In genomic region chr4:13421494-13421893, GRCm38 (mm10) we compare ENCODE assay signal across 20 mouse cellular contexts.
DNase-seq lines count a peak whose midpoint lies in the region; ATAC-seq and TF ChIP-seq lines count a peak whose summit lies in the region.
"Had no signal": no experiment of that assay in that cellular context is flagged by ENCODE, and none has a peak within 500 bp of the region (broad histone marks: within the 10 kb centered on the region; RNA-seq: fewer than 3 reads in every experiment).

No protein-coding gene starts in this region.

- H3K4me1 ChIP-seq in intestine, embryonic 15.5 days (replicated peaks), result no peaks in the 10 kb centered on the region
- no peaks in the 10 kb centered on the region for H3K4me1 ChIP-seq in midbrain, embryonic 15.5 days
- H3K4me1 ChIP-seq: embryonic facial prominence, embryonic 13.5 days; limb, embryonic 13.5 days had no signal

- H3K4me2 ChIP-seq in intestine, embryonic 15.5 days (replicated peaks), result no peak overlapping the region
- no peak overlapping the region for H3K4me2 ChIP-seq in midbrain, embryonic 15.5 days
- H3K4me2 ChIP-seq: embryonic facial prominence, embryonic 13.5 days; heart, embryonic 11.5 days; limb, embryonic 13.5 days had no signal

- CTCF ChIA-PET in Patski (lab: Charles Lee), result interaction anchor here (0.6 kb wide), 1 partner anchor 13 kb away, joined by 3 read pairs; no protein-coding TSS in a partner anchor

- no peak for TF ChIP-seq CTCF in Patski (IDR thresholded peaks at IDR 0.05)

- DNase-seq in adrenal gland, postnatal 10 days, result peak; percentile 2
- DNase-seq in adrenal gland, adult (ENCODE audit: inconsistent age in 2 of 2, low spot score in 1 of 2), result no peak
- DNase-seq in 3134 (ENCODE audit: extremely low read depth, insufficient read length, low spot score) (peak; percentile 39), Patski (ENCODE audit: low read depth, low spot score) (peak; percentile 39)
- no peak for DNase-seq in left cerebral cortex, adult 9 months (ENCODE audit: low spot score in 2 of 2)
- DNase-seq: cerebellum, adult 9-11 months; gastrocnemius, postnatal 10 days; heart, postnatal 36 days; liver, postnatal 0 days; lung, postnatal 14 days; right cerebral cortex, postnatal 25 days; thymus, postnatal 36 days had no signal

- H3K9me3 ChIP-seq in intestine, embryonic 15.5 days, result no peaks in the 10 kb centered on the region
- H3K9me3 ChIP-seq in midbrain, embryonic 15.5 days, result no peaks in the 10 kb centered on the region
- H3K9me3 ChIP-seq: embryonic facial prominence, embryonic 13.5 days; limb, embryonic 13.5 days had no signal

- ATAC-seq in Patski, result peak; percentile 80
- ATAC-seq in intestine, embryonic 15.5 days, result peak; percentile 83
- no peak for ATAC-seq in midbrain, embryonic 15.5 days (replicated peaks)
- ATAC-seq in frontal cortex, adult (ENCODE audit: low TSS enrichment), result no peak
- ATAC-seq: hindbrain, embryonic 16.5 days; liver, postnatal 0 days had no signal

- no peaks in the 10 kb centered on the region for H3K27me3 ChIP-seq in Patski
- H3K27me3 ChIP-seq in intestine, embryonic 15.5 days (replicated peaks), result no peaks in the 10 kb centered on the region
- H3K27me3 ChIP-seq in midbrain, embryonic 15.5 days (replicated peaks), result no peaks in the 10 kb centered on the region
- H3K27me3 ChIP-seq: embryonic facial prominence, embryonic 13.5 days; limb, embryonic 13.5 days had no signal

- in situ Hi-C loops in Patski (cut with MboI; ENCODE audit: low pct_unique_long_range_greater_than_20kb), result no loop called here

- no peak overlapping the region for H3K27ac ChIP-seq in intestine, embryonic 15.5 days
- H3K27ac ChIP-seq in midbrain, embryonic 15.5 days, result no peak overlapping the region
- H3K27ac ChIP-seq: embryonic facial prominence, embryonic 13.5 days; kidney, postnatal 0 days; limb, embryonic 13.5 days had no signal

- no peak overlapping the region for H3K4me3 ChIP-seq in intestine, embryonic 15.5 days (replicated peaks)
- H3K4me3 ChIP-seq in midbrain, embryonic 15.5 days, result no peak overlapping the region
- H3K4me3 ChIP-seq: embryonic facial prominence, embryonic 13.5 days; limb, embryonic 13.5 days had no signal

- no peaks in the 10 kb centered on the region for H3K36me3 ChIP-seq in intestine, embryonic 15.5 days
- no peaks in the 10 kb centered on the region for H3K36me3 ChIP-seq in midbrain, embryonic 15.5 days (replicated peaks)
- H3K36me3 ChIP-seq: embryonic facial prominence, embryonic 13.5 days; limb, embryonic 13.5 days had no signal

- no peak overlapping the region for H3K9ac ChIP-seq in intestine, embryonic 15.5 days
- H3K9ac ChIP-seq in midbrain, embryonic 15.5 days, result no peak overlapping the region
- H3K9ac ChIP-seq: embryonic facial prominence, embryonic 13.5 days; limb, embryonic 13.5 days; liver, postnatal 0 days had no signal

- POLR2A ChIA-PET in Patski (lab: Charles Lee), result no interaction called here

- 28% methylated on average over 1 of the region's 1 CpGs for WGBS in intestine, embryonic 15.5 days
- WGBS in midbrain, embryonic 15.5 days, result 38% methylated on average over 1 of the region's 1 CpGs

Comparison
In these comparisons a context has a peak if more than half of its experiments do, and no peak if none do; other contexts are left out.
1. DNase-seq: peak in adrenal gland, postnatal 10 days (single experiment), 3134 (single experiment) and Patski (single experiment); none in adrenal gland, adult (0 of 2) and left cerebral cortex, adult 9 months (0 of 2).
2. ATAC-seq: peak in Patski (single experiment) and intestine, embryonic 15.5 days (single experiment); none in midbrain, embryonic 15.5 days (single experiment) and frontal cortex, adult (single experiment).